Mouse (Mus musculus) heart, postnatal 0 days (tissue): ENCODE results near the gene Gm3047.
"Not testable (repeated sequence)": the region's sequence is repeated elsewhere in the genome, so short reads cannot be mapped to it uniquely, and the experiment has no call there.

Experiments used
- CTCF ChIP-seq: IDR thresholded peaks from 2 replicates; pipeline ENCODE4 v1.5.1; 2016; ENCODE audit warnings: antibody characterized with exemption, control low read depth, low read depth
- EP300 ChIP-seq: IDR thresholded peaks from 2 replicates; pipeline ENCODE4 v1.6.1; 2016; ENCODE audit warnings: antibody characterized with exemption, low read depth

- not testable (repeated sequence) for TF ChIP-seq CTCF, EP300
Observed at GRCm38 (mm10) chr14:4555105-4555504, at the start of gene Gm3047.
